Mouse (Mus musculus) urinary bladder, adult 18-20 months (tissue): ENCODE measurements around the gene Alkbh5.
"Not testable (repeated sequence)": the region's sequence is repeated elsewhere in the genome, so short reads cannot be mapped to it uniquely, and the experiment has no call there.

Experiments
- DNase-seq, 2 experiments: peaks; one replicate each; pipeline ENCODE4 v3.0.0; 2022; ENCODE audit warnings: low spot score in 2 of 2, mixed read lengths in 2 of 2

Alkbh5 gene

GRCm38 (mm10) chr11:60541831-60542230, 5.7 kb downstream of the Alkbh5 start:
- no peak for DNase-seq

GRCm38 (mm10) chr11:60543211-60543610, 7.0 kb downstream of the Alkbh5 start:
- not testable (repeated sequence) for DNase-seq

GRCm38 (mm10) chr11:60545433-60545832, 9.3 kb downstream of the Alkbh5 start:
- no peak for DNase-seq

DNA sequence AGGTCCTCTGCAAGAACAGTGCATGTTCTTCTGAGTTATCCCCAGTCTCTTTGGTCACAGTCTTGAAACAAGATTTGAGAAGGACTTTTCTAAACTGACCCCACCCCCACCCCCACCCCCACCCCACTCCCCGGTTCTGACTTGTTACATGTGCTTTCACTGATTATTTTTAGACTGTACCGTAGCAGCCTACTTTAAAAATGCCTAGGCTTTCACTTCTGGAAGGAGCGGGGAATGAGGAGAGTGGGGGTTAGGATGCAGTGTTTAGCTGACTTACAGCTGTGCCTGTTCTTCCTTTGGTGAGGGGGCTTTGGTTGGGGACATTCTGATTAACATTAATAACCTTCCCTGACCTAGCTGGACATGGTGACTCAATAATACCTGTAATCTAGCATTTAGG, 11.9 kb downstream of the Alkbh5 start:
- DNase-seq: no peak

DNA sequence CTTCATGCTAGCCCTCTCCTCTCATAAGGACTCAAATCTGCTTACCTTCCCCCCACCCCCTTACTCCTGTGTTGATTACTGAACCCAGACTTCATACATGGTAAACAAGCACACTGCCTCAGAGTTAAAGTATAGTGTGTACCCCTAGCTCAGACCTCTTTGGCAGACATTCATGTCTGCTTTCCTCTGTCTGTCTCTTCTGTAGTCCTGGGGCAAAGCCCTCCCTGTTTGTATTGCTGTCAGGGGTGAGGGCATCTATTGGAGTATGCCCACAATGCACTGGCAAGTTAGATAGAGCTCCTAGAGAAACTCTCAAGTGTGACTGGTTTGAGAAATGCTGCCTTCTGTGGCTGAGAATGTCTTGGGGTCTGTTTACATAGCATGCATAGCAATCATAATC, 16.9 kb downstream of the Alkbh5 start:
- DNase-seq: no peak

GRCm38 (mm10) chr11:60557675-60558074, 21.5 kb downstream of the Alkbh5 start:
- no peak for DNase-seq

GRCm38 (mm10) chr11:60559342-60559741, 23.2 kb downstream of the Alkbh5 start:
- peak in 1 of 2 experiments; percentile 49 for DNase-seq

GRCm38 (mm10) chr11:60574006-60574405, 37.8 kb downstream of the Alkbh5 start:
- not testable (repeated sequence) for DNase-seq
